Mouse (Mus musculus): ENCODE measurements at regions not wholly inside any gene's neighbourhood (a gene's known extent, or its start where the extent isn't known, plus 50 kb on each side); places are given as distances from the start of the nearest gene placed in this dataset.

DNA sequence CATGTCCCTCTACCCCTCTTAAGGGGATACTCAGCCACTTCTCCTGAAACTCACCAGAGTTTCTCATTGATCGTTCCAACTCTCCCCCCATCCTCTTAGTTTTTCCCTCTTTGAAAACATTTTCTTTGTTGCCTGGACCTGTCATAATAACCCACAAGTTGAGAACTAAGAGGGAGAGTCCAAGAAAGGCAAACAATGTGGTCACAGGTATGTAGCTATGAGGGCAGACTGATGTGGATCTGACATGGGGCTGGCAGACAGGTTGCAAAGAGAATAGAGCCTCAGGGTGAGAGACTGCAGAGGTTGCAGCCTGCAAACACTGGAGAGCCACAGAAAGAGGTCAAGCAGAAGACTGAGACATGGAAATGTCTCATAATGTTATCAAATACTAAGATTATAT, 69.9 kb upstream of the Rbms1 start:
- 86% methylated on average over 1 of the region's 1 CpGs for WGBS
- no peaks in the 10 kb centered on the region for H3K4me1 ChIP-seq
- no peak overlapping the region for H3K27ac ChIP-seq (replicated peaks)
- no peak for DNase-seq (ENCODE audit: low spot score)
- no peak overlapping the region for H3K4me3 ChIP-seq
- H3K9me3 ChIP-seq (replicated peaks), result no peaks in the 10 kb centered on the region
- no peaks in the 10 kb centered on the region for H3K27me3 ChIP-seq (ENCODE audit: low read depth, poor library complexity, severe bottlenecking)
- no peaks in the 10 kb centered on the region for H3K36me3 ChIP-seq

DNA sequence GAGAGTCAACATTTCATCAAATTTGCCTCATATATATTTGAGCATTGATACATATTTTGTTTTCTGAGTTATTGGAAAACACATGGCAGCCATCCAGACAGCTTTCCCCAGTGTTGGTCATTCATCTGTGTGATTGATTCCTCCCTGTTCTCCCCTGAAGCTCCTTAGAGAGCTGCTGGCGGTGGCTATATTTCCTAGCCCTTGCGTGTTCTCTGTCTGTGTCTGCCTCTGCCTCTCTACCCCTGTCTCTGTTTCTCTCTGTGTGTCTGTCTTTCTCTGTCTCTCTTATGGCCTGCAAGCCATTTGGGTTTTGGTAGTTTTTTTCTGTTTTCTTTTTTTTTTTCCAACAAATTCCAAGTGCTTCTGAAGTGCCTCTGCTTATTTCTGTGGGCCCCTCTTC, 66.7 kb upstream of the Rbms1 start:
- Histone ChIP-seq H3K9me3 (replicated peaks) (no peaks in the 10 kb centered on the region), H3K27ac (replicated peaks) (no peak overlapping the region), H3K27me3 (ENCODE audit: low read depth, poor library complexity, severe bottlenecking) (no peaks in the 10 kb centered on the region), H3K4me3 (no peak overlapping the region), H3K36me3 (no peaks in the 10 kb centered on the region), H3K4me1 (no peaks in the 10 kb centered on the region)
- 86% methylated on average over 2 of the region's 2 CpGs for WGBS
- DNase-seq (ENCODE audit: low spot score), result no peak

GRCm38 (mm10) chr2:61028578-61028977, 65.6 kb upstream of the Rbms1 start:
- 89% methylated on average over 2 of the region's 2 CpGs for WGBS
- Histone ChIP-seq H3K27me3 (ENCODE audit: low read depth, poor library complexity, severe bottlenecking) (no peaks in the 10 kb centered on the region), H3K9me3 (replicated peaks) (no peaks in the 10 kb centered on the region), H3K36me3 (no peaks in the 10 kb centered on the region), H3K4me3 (no peak overlapping the region), H3K4me1 (no peaks in the 10 kb centered on the region), H3K27ac (replicated peaks) (no peak overlapping the region)
- no peak for DNase-seq (ENCODE audit: low spot score)

GRCm38 (mm10) chr2:61027686-61028085, 64.7 kb upstream of the Rbms1 start:
- WGBS, result 89% methylated on average over 4 of the region's 4 CpGs

GRCm38 (mm10) chr2:61022411-61022810, 59.4 kb upstream of the Rbms1 start:
- Histone ChIP-seq H3K36me3 (no peaks in the 10 kb centered on the region), H3K4me3 (no peak overlapping the region), H3K27ac (replicated peaks) (no peak overlapping the region), H3K4me1 (no peaks in the 10 kb centered on the region), H3K9me3 (replicated peaks) (no peaks in the 10 kb centered on the region), H3K27me3 (ENCODE audit: low read depth, poor library complexity, severe bottlenecking) (no peaks in the 10 kb centered on the region)
- 90% methylated on average over 5 of the region's 5 CpGs for WGBS
- no peak for DNase-seq (ENCODE audit: low spot score)

More at GRCm38 (mm10) chr2:61027686-61028085, 64.7 kb upstream of the Rbms1 start:
- Histone ChIP-seq H3K27ac (replicated peaks) (no peak overlapping the region), H3K4me1 (no peaks in the 10 kb centered on the region), H3K4me3 (no peak overlapping the region), H3K36me3 (no peaks in the 10 kb centered on the region), H3K27me3 (ENCODE audit: low read depth, poor library complexity, severe bottlenecking) (no peaks in the 10 kb centered on the region), H3K9me3 (replicated peaks) (no peaks in the 10 kb centered on the region)
- DNase-seq (ENCODE audit: low spot score), result no peak

DNA sequence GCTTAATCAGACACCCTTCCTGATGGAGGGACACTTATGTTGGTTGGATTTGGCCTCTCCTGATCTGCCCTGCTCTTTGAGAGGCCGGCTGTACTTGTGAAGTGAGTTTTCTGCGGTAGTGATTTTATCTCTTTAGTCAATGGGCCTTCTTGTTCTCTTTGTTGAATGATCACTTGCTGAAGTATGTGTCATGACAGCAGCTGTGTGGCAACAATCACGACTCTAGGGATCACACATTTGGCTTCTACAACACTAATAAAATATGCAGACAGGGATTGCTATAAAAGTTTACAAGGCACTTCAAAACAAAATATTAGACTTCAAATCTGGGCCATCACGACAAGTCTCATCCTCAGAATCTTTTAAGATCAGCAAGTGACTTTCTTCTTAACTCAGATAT, 57.8 kb upstream of the Rbms1 start:
- Histone ChIP-seq H3K36me3 (no peaks in the 10 kb centered on the region), H3K27me3 (ENCODE audit: low read depth, poor library complexity, severe bottlenecking) (no peaks in the 10 kb centered on the region), H3K9me3 (replicated peaks) (no peaks in the 10 kb centered on the region), H3K4me1 (no peaks in the 10 kb centered on the region), H3K4me3 (no peak overlapping the region), H3K27ac (replicated peaks) (no peak overlapping the region)
- 89% methylated on average over 4 of the region's 4 CpGs for WGBS
- DNase-seq (ENCODE audit: low spot score), result no peak

DNA sequence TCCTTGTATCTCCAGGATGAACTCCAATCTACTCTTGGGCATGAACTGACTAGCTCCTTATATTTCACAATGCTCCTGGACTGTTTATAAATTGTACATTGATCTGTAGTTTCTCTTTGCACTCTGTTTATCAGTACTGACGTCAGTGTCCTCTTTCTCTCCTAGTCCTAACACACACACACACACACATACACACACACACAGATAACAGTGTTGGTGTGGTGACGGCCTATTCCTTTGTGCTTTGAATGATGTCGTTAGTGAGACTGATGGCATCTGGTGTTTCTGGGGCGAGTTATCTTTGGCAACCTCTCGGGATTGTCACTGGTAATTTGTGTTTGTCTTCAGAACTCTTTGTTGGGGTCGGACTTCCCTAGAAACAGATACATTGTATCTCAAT, 50.0 kb upstream of the Rbms1 start:
- Histone ChIP-seq H3K36me3 (no peaks in the 10 kb centered on the region), H3K9me3 (replicated peaks) (no peaks in the 10 kb centered on the region), H3K27ac (replicated peaks) (no peak overlapping the region), H3K27me3 (ENCODE audit: low read depth, poor library complexity, severe bottlenecking) (no peaks in the 10 kb centered on the region), H3K4me1 (0 out of 2 replicates have a peak, but pooled peaks cover 3% of the 10 kb centered on the region), H3K4me3 (no peak overlapping the region)
- DNase-seq (ENCODE audit: low spot score), result no peak
- 66% methylated on average over 6 of the region's 6 CpGs for WGBS
